Mouse (Mus musculus): ENCODE results near the gene Rtn1. TPM values are rescaled to one million over a fixed set of nuclear protein-coding genes. Genes with fewer than 3 reads are reported as not detected.

The Rtn1 gene
- total RNA-seq, 1 experiment from 2014 or later: 0.47 TPM

DNA sequence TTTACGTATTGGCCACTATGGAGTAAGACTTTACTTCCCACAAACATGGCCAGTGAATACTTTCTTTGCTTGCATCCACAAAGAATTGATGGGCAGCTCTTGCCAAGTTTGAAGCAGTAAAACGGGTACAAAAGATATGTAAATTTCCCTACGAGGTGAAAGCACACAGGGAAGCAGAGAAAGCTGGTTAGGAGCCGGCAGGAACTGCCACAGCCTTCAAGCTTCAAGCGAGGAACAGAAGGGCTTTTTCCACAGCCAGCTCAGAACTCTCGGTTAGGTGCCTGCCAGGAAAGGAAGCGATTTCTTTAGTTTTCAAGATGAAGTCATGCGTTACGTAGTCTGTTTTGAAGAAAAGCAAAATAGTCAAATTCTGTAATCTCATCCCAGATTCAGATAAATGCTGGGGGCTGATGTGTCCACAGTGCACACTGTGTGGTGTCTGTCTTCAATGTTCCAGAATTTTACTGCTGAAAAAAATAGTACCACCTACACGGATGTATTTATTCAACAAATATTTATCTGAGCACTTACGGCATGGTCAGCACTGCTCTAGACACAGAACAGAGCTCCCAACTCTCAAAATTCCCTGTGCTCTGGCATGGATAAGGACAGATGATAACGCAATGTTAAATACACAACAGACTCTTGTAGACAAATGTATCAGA, 169.5 kb downstream of the Rtn1 start:
- ATAC-seq (ENCODE audit: extremely low read depth, insufficient number of reproducible peaks, low FRiP score, poor library complexity, severe bottlenecking): no peak

DNA sequence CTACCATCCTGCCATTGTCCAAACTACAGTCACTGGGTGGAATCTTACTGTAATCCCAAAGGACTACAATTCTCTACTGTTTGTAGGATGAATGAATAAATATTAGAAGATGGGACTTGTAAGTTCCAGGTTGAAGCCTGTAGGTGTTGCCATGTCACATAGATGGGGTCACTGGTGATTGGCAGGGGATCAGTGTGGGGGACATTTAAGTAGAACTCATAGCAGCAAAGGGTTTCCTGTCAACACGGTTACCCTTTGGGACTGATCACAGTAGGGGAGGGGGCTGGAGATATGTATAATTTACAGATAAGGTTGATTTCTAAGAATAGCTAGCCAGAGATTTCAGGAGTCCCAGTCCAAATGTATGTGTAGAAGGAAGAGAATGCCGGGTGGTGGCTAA, 171.6 kb downstream of the Rtn1 start:
- ATAC-seq (ENCODE audit: extremely low read depth, insufficient number of reproducible peaks, low FRiP score, poor library complexity, severe bottlenecking): no peak

DNA sequence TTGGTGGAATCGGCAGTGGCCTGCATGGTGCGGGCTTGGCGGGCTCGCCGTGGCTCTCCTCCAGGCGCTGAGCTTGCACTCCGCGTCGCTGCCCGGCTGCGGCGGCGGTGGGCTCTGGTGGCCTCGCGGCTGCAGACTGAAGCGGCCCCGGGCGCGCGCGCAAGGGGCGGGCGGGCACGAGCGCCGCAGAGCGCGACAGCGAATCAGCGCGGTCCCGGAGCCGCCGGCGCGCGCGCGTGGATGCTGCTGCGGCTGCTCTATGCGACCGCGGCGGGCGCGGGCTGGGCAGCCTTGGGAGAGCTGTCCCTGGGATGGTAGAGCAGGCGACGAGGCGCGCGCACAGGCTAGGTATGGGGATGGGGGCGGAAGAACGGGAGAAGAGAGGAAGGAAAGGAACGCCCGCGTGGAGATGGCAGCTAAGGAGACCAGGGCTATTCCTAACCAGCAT, 172.3 kb downstream of the Rtn1 start:
- no peak for ATAC-seq (ENCODE audit: extremely low read depth, insufficient number of reproducible peaks, low FRiP score, poor library complexity, severe bottlenecking)

DNA sequence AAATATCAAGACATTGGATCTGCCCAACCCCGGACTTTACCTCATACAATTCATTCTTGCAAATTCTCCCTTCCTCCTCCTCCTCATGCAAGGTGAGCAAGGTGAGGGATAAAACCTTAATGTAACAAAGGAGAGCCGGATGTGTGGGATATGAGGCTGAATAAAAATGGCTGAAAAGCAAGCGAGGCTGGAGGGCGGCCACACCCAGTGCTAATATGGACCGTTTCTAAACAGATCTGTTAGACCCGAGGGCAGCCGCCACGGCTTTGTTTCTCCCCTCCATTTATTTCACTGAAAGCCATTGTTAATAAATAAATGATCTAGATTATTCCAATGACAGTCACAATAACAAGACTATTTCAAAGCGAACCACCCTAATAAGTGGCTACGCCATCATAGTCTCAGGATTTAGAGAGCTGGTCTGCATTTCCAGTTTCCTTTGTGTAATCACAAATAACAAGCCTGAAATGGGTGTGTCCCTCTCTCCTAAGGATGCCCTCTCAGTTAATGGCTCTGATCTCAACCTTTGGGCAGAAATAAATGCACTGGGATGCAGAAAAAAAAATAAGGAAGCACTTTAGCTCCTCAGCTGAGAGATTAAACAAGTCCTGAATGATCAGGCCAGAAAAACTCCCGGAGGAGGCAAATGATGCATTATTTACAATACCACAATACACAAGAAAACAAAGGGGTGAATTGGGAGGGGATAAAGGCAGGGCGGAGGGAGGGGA, 173.1 kb downstream of the Rtn1 start:
- ATAC-seq (ENCODE audit: extremely low read depth, insufficient number of reproducible peaks, low FRiP score, poor library complexity, severe bottlenecking): no peak

DNA sequence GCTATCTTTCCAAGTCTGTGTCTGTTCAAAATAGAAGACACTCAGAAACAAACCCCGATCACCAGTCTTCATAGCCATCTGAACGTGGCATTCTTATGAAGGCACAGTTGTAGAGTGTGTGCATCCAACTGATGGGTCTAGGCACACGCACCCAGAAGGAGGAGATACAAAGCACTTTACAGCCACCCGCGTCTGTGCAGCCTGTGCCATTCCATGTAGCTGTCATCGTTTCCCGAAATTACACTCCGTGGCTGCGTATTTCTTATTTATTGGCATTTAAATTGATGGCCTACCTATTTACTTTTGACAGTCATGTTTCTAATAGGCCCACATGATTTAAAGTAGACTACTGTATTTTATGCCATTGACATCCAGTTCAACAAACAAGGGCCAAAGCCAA, 173.9 kb downstream of the Rtn1 start:
- ATAC-seq (ENCODE audit: extremely low read depth, insufficient number of reproducible peaks, low FRiP score, poor library complexity, severe bottlenecking): no peak

- ATAC-seq (ENCODE audit: extremely low read depth, insufficient number of reproducible peaks, low FRiP score, poor library complexity, severe bottlenecking): no peak
Measured at GRCm38 (mm10) chr12:72234151-72234550, 174.7 kb downstream of the Rtn1 start.

DNA sequence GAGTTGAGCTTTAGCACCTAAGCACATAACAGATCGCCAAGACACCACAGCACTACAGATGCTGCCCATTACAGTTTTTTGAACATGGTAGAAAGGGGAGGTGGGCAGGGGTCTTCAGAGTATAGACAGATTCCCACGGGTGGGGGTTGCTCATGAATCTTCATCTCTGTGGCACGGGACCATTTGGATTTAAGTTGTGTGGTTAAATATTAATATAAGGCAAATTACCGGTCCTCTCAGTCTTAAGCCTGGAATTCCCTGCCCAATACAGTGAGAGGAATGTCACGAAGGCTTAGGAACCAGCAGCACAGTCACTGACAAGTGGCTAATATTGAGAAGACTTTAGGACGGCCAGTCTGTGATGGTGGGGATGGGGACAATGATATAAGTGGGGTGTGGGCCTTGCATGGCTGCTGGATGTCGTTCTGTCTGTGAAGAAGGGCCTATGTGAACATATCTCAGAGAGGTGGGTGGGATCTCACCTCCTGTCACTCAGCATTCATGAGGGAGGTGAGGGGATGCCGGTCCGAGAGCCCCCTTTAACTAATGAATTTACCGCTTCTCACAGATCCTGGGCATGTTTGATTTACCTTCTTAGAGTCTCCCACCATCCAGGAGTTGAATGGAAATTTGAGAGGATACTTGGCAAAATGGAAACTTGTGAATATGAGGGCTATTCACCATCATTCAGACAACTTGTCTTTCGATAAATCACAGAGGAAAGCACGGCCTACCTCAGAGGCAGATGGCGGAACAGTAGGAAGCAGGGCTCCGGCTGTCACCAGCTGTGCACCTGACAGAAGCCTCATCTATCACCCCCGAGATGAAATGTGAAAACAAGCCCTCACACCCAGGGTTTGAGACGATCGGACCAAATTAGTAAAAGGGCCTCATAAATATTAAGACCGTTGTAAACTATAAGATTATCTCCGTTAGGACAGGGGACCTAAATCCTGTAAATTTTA, 175.7 kb downstream of the Rtn1 start:
- no peak for ATAC-seq (ENCODE audit: extremely low read depth, insufficient number of reproducible peaks, low FRiP score, poor library complexity, severe bottlenecking)

DNA sequence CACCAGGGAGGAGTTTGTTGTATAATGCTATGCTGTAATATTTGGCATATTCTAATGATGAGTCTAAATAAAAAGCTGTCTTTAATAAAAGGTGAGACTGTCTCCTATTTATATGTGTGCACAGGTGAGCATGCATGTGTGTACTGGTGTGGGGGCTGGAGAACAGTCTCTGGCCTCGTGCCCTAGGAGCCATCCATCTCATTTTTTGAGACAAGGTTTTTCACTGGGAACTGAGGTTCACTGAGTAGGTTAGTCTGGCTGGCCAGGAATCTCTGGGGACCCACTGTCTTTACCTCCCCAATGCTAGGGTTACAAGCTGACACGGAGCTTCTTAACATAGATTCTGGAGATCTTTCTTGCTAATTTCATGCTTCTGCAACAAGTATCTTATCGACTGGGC, 176.7 kb downstream of the Rtn1 start:
- ATAC-seq (ENCODE audit: extremely low read depth, insufficient number of reproducible peaks, low FRiP score, poor library complexity, severe bottlenecking): no peak

DNA sequence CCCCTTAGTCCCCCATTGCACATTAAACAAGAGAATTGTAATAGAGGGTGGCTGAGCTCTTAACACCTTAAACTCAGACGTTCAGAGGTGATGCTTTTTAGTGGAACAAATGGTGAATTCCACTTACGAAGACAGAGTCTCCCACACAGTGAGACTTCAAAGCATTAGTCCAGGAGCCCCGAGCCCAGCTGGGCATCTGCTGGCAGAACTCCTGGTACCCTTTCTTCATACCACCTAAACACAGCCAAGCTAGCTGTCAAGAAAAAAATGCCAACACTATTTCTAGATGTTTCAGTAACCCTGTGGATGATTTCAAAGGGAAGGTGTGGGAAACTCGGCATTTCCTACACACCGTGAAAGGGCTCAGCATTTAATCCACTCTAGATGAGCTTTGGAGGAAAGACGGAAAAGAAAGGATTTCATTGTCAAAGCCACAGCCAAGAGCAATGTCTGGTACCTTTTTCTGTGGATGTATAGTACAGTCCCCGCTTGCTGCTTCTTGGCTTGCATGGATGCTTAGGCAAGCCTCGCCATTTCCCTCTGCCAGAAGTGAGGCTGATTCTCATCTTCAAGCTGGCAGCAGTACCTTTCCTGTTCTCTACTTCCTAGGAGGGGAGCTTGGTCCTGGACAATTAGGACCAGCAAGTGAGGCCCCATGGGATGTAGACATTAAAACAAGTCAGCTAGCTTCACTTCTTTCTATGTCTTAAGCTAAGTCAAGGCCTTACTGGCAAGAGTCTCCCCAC, 179.2 kb downstream of the Rtn1 start:
- ATAC-seq (ENCODE audit: extremely low read depth, insufficient number of reproducible peaks, low FRiP score, poor library complexity, severe bottlenecking): no peak

GRCm38 (mm10) chr12:72227731-72228130, 181.1 kb downstream of the Rtn1 start:
- no peak for ATAC-seq (ENCODE audit: extremely low read depth, insufficient number of reproducible peaks, low FRiP score, poor library complexity, severe bottlenecking)

DNA sequence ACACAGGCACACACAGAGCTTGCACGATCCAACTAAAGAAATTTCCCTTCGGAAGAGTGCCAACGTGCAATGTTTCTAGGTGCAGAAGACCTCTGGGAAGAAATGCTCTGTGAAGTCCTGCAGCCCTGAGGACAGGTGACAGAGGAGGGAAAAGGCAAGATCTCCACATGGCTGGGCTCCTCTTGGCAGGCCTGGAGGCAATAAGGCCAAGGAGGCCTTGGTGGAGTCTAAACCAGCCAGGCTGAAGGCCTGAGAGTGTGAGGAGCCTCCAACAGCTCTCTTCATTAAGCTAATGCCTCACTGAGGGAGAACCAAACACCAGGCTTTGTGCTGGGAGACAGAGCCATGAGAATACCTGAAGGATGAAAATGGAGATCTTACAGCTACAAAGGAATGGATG, 183.5 kb downstream of the Rtn1 start:
- ATAC-seq (ENCODE audit: extremely low read depth, insufficient number of reproducible peaks, low FRiP score, poor library complexity, severe bottlenecking): no peak

GRCm38 (mm10) chr12:72223557-72224102, 185.2 kb downstream of the Rtn1 start:
- ATAC-seq (ENCODE audit: extremely low read depth, insufficient number of reproducible peaks, low FRiP score, poor library complexity, severe bottlenecking): no peak

DNA sequence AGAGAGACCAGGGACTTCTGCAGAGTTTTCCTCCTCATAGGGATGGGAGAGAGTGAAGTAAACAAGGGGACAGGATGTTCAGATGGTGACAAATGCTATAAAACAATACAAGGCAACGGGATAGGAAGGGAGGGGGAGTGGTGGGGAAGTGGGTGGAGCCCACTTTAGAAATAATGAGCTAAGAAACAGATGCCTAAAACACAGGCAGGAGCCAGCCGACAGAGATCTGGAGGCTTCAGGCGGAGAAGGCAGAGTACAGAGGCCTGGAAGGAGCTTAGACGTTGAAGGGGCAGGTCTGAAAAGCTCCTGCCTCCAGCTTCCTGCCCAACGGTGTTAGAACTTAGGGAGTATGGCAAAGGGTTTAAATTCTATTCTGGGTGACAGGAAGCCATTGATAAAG, 195.3 kb downstream of the Rtn1 start:
- ATAC-seq (ENCODE audit: extremely low read depth, insufficient number of reproducible peaks, low FRiP score, poor library complexity, severe bottlenecking): no peak

DNA sequence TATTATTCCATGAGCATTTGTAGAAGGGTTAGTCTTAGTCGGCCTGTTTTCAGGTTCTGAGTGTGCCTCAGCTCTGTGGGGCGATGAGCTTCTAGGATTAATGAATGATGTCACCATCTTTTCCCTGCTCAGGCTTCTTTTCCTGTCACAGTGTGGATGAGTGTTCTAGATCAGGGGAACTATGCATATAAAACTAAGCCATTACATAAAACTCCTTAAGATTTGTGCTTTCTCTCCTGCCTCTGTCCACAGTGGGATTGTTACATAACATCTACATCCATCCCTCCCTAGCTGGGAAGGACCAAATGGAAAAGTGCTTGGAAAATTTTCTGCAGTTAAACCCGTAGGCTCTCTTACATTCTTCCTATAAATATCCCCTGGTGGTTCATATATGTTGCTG, 208.0 kb downstream of the Rtn1 start:
- ATAC-seq (ENCODE audit: extremely low read depth, insufficient number of reproducible peaks, low FRiP score, poor library complexity, severe bottlenecking): no peak

DNA sequence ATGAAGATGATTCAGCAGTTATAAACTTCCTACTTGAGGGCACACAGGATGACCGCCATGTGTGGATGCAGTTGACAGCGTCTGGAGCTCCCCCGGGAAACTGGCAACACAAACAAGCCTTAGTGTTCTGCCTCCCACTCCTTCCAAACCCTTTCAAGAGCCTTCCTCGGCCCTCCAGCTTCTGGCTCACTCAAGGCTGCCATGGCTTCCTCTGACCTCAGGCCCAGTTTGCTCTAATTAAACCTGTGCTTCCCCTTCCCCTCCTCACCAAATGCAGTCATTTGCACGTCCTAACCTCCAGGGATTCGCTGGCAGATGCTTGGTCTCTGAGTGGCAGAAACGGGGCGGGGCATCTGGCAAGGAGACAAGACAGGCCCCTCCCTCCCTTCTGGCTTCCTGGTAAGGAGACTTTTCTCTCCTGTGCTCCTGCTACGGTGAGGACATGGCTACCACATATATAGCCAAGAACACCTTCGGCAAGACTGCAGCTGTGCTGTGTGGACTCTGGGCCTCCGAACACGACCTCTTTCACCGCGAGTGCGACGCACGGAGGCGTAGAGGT, 210.8 kb downstream of the Rtn1 start:
- no peak for ATAC-seq (ENCODE audit: extremely low read depth, insufficient number of reproducible peaks, low FRiP score, poor library complexity, severe bottlenecking)

DNA sequence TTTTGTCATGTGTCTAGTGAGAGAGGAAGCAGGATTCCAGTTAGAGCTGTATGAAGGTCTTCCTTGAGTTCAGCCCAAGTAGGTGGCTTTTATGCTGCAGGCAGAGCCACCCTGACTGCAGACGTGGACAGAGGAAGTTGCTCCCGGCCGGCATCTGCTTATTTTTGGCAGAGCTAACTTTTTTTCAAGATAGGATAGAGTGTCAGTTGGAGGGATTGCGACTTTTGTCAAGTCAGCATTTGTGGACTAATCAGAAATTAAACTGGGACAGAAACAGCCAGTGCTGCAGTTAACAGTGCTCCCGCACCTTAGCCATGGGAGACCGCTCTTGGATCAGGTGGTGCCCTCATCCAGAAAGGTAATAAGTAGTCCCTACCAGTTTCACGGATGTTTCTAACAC, 211.4 kb downstream of the Rtn1 start:
- no peak for ATAC-seq (ENCODE audit: extremely low read depth, insufficient number of reproducible peaks, low FRiP score, poor library complexity, severe bottlenecking)

DNA sequence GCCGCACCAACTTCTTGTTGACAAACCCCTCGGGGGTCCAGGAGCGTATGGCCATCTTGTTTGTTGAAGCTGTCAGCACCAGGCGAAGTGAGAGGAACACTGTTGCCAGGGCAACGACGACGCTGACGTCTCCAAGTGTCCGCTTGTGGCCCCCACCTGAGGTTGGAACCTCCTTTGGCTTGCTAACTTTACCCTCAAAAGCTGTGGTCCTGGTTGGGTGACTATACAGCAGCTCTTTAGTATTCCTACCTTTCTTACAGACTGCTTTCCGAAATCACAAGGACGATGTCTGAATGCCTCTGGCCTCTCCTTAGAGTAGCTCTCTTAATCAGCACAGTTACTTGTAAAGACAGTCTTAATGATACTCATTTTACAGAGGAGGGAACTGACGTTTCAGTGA, 223.9 kb downstream of the Rtn1 start, which contains the start of gene Ccdc175:
Ccdc175 (minus strand) TSS at position 101 of the 400 bp plus-strand sequence.
- ATAC-seq (ENCODE audit: extremely low read depth, insufficient number of reproducible peaks, low FRiP score, poor library complexity, severe bottlenecking): no peak

DNA sequence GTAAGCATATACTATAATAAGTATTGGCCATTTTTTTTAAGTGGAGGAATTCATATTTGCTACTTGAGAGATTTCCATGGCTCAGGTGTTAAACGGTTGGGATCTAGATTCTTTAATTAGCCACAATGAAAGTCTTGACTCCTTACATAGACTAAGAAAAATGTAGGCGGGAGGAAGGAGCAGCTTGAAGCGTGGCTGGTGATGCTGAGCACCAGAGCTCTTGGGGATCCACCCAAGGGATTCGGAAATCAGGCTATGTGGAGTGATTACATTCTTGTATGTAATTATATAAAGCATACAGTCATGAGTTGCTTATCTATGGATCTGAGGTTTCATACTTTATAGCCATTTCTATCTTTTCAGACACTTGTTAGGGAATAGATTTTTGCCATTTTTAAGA, 229.3 kb downstream of the Rtn1 start:
- ATAC-seq (ENCODE audit: extremely low read depth, insufficient number of reproducible peaks, low FRiP score, poor library complexity, severe bottlenecking): no peak

Measured in neutrophil, adult 5-6 weeks (primary cell).